Comparison of ENCODE assay signal across 27 mouse cellular contexts in the genomic region with DNA sequence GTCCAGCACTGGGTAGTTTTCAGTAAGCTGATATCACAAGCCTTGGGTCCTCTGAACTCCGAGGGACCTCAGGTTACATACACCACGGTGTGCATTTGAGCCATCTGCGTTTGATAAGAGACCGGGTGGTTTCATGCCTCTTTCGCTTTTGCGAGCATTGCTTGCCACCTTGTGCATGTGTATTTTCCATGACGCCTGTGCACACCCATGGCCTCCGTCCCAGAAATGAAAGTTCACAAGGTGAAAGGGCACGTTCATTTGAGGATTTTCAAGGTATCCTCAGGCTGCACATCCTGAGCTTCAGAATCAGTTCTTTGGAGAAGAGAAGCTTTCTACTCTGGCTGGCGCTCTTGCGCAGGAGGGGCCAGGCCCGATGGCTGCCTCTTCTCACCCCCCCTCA. TPM values are rescaled to one million over a fixed set of nuclear protein-coding genes. Genes with fewer than 3 reads are reported as not detected.
DNase-seq lines count a peak whose midpoint lies in the region; ATAC-seq and TF ChIP-seq lines count a peak whose summit lies in the region.
"Had no signal": no experiment of that assay in that cellular context is flagged by ENCODE, and none has a peak within 500 bp of the region (broad histone marks: within the 10 kb centered on the region; RNA-seq: fewer than 3 reads in every experiment).

No protein-coding gene starts in this region.

- H3K9me3 ChIP-seq in embryonic facial prominence, embryonic 10.5 days = no peaks in the 10 kb centered on the region
- no peaks in the 10 kb centered on the region for H3K9me3 ChIP-seq in stomach, postnatal 0 days (ENCODE audit: control insufficient read depth, low read length)
- H3K9me3 ChIP-seq: embryonic facial prominence, embryonic 15.5 days; hindbrain, embryonic 15.5 days; limb, embryonic 12.5 days; midbrain, embryonic 15.5 days; neural tube, embryonic 13.5 days had no signal

- H3K4me3 ChIP-seq in embryonic facial prominence, embryonic 10.5 days = no peak overlapping the region
- no peak overlapping the region for H3K4me3 ChIP-seq in stomach, postnatal 0 days (ENCODE audit: low read depth, low read length)
- H3K4me3 ChIP-seq: embryonic facial prominence, embryonic 15.5 days; hindbrain, embryonic 15.5 days; layer of hippocampus, adult 2 months; limb, embryonic 12.5 days; midbrain, embryonic 15.5 days; myocyte; neural tube, embryonic 13.5 days had no signal

- H3K4me1 ChIP-seq in embryonic facial prominence, embryonic 10.5 days = peaks cover 13% of the 10 kb centered on the region
- H3K4me1 ChIP-seq in stomach, postnatal 0 days (replicated peaks; ENCODE audit: control insufficient read depth, insufficient read depth) = no peaks in the 10 kb centered on the region
- H3K4me1 ChIP-seq: hindbrain, embryonic 15.5 days; midbrain, embryonic 15.5 days; neural tube, embryonic 13.5 days had no signal

- no peak overlapping the region for H3K9ac ChIP-seq in stomach, postnatal 0 days (ENCODE audit: low read length)
- H3K9ac ChIP-seq: embryonic facial prominence, embryonic 15.5 days; hindbrain, embryonic 15.5 days; limb, embryonic 12.5 days; liver, embryonic 14.5 days; midbrain, embryonic 15.5 days; neural tube, embryonic 13.5 days had no signal

- 0 out of 2 replicates have a peak overlapping the region, but pooled peaks have one; percentile 8 for H3K27ac ChIP-seq in embryonic facial prominence, embryonic 10.5 days (replicated peaks)
- no peak overlapping the region for H3K27ac ChIP-seq in stomach, postnatal 0 days (replicated peaks)
- H3K27ac ChIP-seq: embryonic facial prominence, embryonic 15.5 days; hindbrain, embryonic 15.5 days; layer of hippocampus, adult 2 months; limb, embryonic 12.5 days; liver, embryonic 14.5 days; macrophage; midbrain, embryonic 15.5 days; neural tube, embryonic 13.5 days had no signal

- peaks cover 4% of the 10 kb centered on the region for H3K27me3 ChIP-seq in embryonic facial prominence, embryonic 10.5 days (replicated peaks; ENCODE audit: low read depth, poor library complexity, severe bottlenecking)
- H3K27me3 ChIP-seq in stomach, postnatal 0 days (ENCODE audit: control insufficient read depth, insufficient read depth, low read length) = no peaks in the 10 kb centered on the region
- H3K27me3 ChIP-seq: embryonic facial prominence, embryonic 15.5 days; hindbrain, embryonic 15.5 days; limb, embryonic 12.5 days; midbrain, embryonic 15.5 days; neural tube, embryonic 13.5 days had no signal

- no peak overlapping the region for H3K4me2 ChIP-seq in stomach, postnatal 0 days (replicated peaks; ENCODE audit: low read depth)
- H3K4me2 ChIP-seq: embryonic facial prominence, embryonic 15.5 days; heart, embryonic 11.5 days; hindbrain, embryonic 15.5 days; limb, embryonic 12.5 days; midbrain, embryonic 15.5 days; neural tube, embryonic 13.5 days had no signal

- 68% methylated on average over 12 of the region's 12 CpGs for WGBS in embryonic facial prominence, embryonic 10.5 days
- WGBS in stomach, postnatal 0 days = 64% methylated on average over 12 of the region's 12 CpGs

- 0 out of 2 replicates have a peak, but pooled peaks have one; percentile 16 for ATAC-seq in stomach, postnatal 0 days (ENCODE audit: low FRiP score, low TSS enrichment)
- ATAC-seq: forebrain, embryonic 14.5 days; midbrain, embryonic 15.5 days had no signal

- peak; percentile 61 for DNase-seq in adrenal gland, adult 2 months
- DNase-seq in adrenal gland, adult 18-20 months (ENCODE audit: low spot score in 2 of 2) = no peak
- peak; percentile 53 for DNase-seq in kidney, adult 9 months
- DNase-seq in kidney, adult 18-20 months = no peak
- DNase-seq in embryonic facial prominence, embryonic 10.5 days (ENCODE audit: low spot score) = peak; percentile 48
- no peak for DNase-seq in stomach, postnatal 0 days (ENCODE audit: low spot score)
- no peak for DNase-seq in heart, adult 8-10 months (ENCODE audit: low spot score)
- DNase-seq: cerebellum, adult 11-12 months; cerebellum, postnatal 14 days; embryo, embryonic 11 days; gastrocnemius, postnatal 10 days; kidney, postnatal 14 days; retina, postnatal 1 day; right cerebral cortex, postnatal 25 days; thymus, adult 18-20 months; thymus, postnatal 36 days had no signal

- no peak for TF ChIP-seq EP300 in stomach, postnatal 0 days (optimal IDR thresholded peaks at IDR 0.05)

- TF ChIP-seq CTCF in stomach, postnatal 0 days (IDR thresholded peaks at IDR 0.05; ENCODE audit: low read depth) = no peak

- H3K36me3 ChIP-seq in embryonic facial prominence, embryonic 10.5 days (replicated peaks) = no peaks in the 10 kb centered on the region
- H3K36me3 ChIP-seq in stomach, postnatal 0 days (ENCODE audit: control insufficient read depth, insufficient read depth, low read length) = no peaks in the 10 kb centered on the region; the same call in 1 of the 2 replicates
- H3K36me3 ChIP-seq: hindbrain, embryonic 15.5 days; limb, embryonic 12.5 days; midbrain, embryonic 15.5 days; neural tube, embryonic 13.5 days had no signal

RNA-seq across cellular contexts. Expression of a gene that starts 49.8 kb away (rescaled TPM):
- total RNA-seq in adrenal gland, adult 2 months (2021) = 10 to 100 TPM; 65.5 to 84.7 TPM
- 8.1 and 18.4 TPM in 2 replicates for polyA plus RNA-seq in adrenal gland, adult 2 months (2012; rRNA removed)
- 10 to 100 TPM; 63.6 to 64.9 TPM for total RNA-seq in adrenal gland, adult 18-20 months (2021)
- 77.4 and 77.5 TPM in 2 replicates for polyA plus RNA-seq in embryonic facial prominence, embryonic 10.5 days (2016; fragmentation: Nextera tagmentation; extraction: Ambion mirVana)
- polyA plus RNA-seq in stomach, postnatal 0 days (2015; fragmentation: Nextera tagmentation; extraction: Ambion mirVana) = 99.6 and 107 TPM in 2 replicates
- 1 to 10 TPM; 5.2 to 9.7 (median 8.3) TPM for total RNA-seq in heart, adult 8-10 months (2022)

Comparison
In these comparisons a context has a peak if more than half of its experiments do, and no peak if none do; other contexts are left out.
1. DNase-seq: peak in adrenal gland, adult 2 months (single experiment), kidney, adult 9 months (single experiment) and embryonic facial prominence, embryonic 10.5 days (single experiment); none in adrenal gland, adult 18-20 months (0 of 2), kidney, adult 18-20 months (single experiment), stomach, postnatal 0 days (single experiment) and heart, adult 8-10 months (single experiment).
2. RNA of a gene that starts 49.8 kb away (total RNA-seq): 65.5 to 84.7 TPM in adrenal gland, adult 2 months and 63.6 to 64.9 TPM in adrenal gland, adult 18-20 months; 5.2 to 9.7 TPM in heart, adult 8-10 months; every median in the first group is over 4 times any median in the second.